Mouse (Mus musculus) macrophage (primary cell): ENCODE results near the gene Nectin1. TPM values are rescaled to one million over a fixed set of nuclear protein-coding genes. Genes with fewer than 3 reads are reported as not detected.

Source experiments
- H3K27ac ChIP-seq: fragments of 350-480 bp; formaldehyde crosslinking; 2 replicates; pipeline ENCODE4 v1.9.0; 2021
- H3K36me3 ChIP-seq: fragments of 350-480 bp; formaldehyde crosslinking; 2 replicates; pipeline ENCODE4 v1.9.0; 2021; ENCODE audit errors: inconsistent target
- H3K4me3 ChIP-seq: fragments of 350-480 bp; formaldehyde crosslinking; 2 replicates; pipeline ENCODE4 v1.9.0; 2021; ENCODE audit errors: inconsistent target
- H3K79me2 ChIP-seq: fragments of 350-480 bp; formaldehyde crosslinking; 2 replicates; pipeline ENCODE4 v1.9.0; 2021; ENCODE audit errors: inconsistent target
- WGBS: methylation state at CpG from one replicate; pipeline ENCODE4 v1.1.7; 2026; ENCODE audit warnings: inconsistent platforms; ENCODE audit not compliant: missing documents; 5-methylcytosine and 5-hydroxymethylcytosine counted together
- polyA plus RNA-seq: library from polyadenylated mRNA; stranded (reverse); fragments of 250-400 nt; gene quantifications from 3 replicates; pipeline ENCODE4 v1.2.4, GENCODE M21; 2018; ENCODE audit warnings: inconsistent platforms

Nectin1 gene
- polyA plus RNA-seq, 1 experiment from 2014 or later: 0.14 TPM

GRCm38 (mm10) chr9:43731880-43732279 lies 11.9 kb upstream of the Nectin1 start:
- Histone ChIP-seq H3K36me3 (no peaks in the 10 kb centered on the region), H3K79me2 (no peaks in the 10 kb centered on the region), H3K4me3 (no peak overlapping the region), H3K27ac (no peak overlapping the region)
- 71% methylated on average over 6 of the region's 6 CpGs for WGBS

GRCm38 (mm10) chr9:43732671-43733070 lies 11.1 kb upstream of the Nectin1 start:
- no peak overlapping the region for H3K27ac ChIP-seq
- H3K79me2 ChIP-seq: no peaks in the 10 kb centered on the region
- WGBS: 67% methylated on average over 7 of the region's 8 CpGs
- no peaks in the 10 kb centered on the region for H3K36me3 ChIP-seq
- no peak overlapping the region for H3K4me3 ChIP-seq

- Histone ChIP-seq H3K27ac (no peak overlapping the region), H3K4me3 (no peak overlapping the region), H3K79me2 (no peaks in the 10 kb centered on the region), H3K36me3 (no peaks in the 10 kb centered on the region)
These were observed 8.8 kb upstream of the Nectin1 start for GRCm38 (mm10) chr9:43734952-43735351.

GRCm38 (mm10) chr9:43736046-43736730 lies 7.6 kb upstream of the Nectin1 start:
- Histone ChIP-seq H3K79me2 (no peaks in the 10 kb centered on the region), H3K36me3 (no peaks in the 10 kb centered on the region), H3K4me3 (no peak overlapping the region), H3K27ac (no peak overlapping the region)
- 94% methylated on average over 9 of the region's 9 CpGs for WGBS

GRCm38 (mm10) chr9:43737331-43737730 lies 6.5 kb upstream of the Nectin1 start:
- Histone ChIP-seq H3K27ac (no peak overlapping the region), H3K4me3 (no peak overlapping the region), H3K36me3 (no peaks in the 10 kb centered on the region), H3K79me2 (no peaks in the 10 kb centered on the region)
- 19% methylated on average over 3 of the region's 3 CpGs for WGBS

- H3K27ac ChIP-seq: no peak overlapping the region
- H3K36me3 ChIP-seq: no peaks in the 10 kb centered on the region
- WGBS: 25% methylated on average over 12 of the region's 12 CpGs
- no peak overlapping the region for H3K4me3 ChIP-seq
- H3K79me2 ChIP-seq: no peaks in the 10 kb centered on the region
These were observed 5.9 kb upstream of the Nectin1 start for GRCm38 (mm10) chr9:43737871-43738292.

- Histone ChIP-seq H3K36me3 (no peaks in the 10 kb centered on the region), H3K4me3 (no peak overlapping the region), H3K27ac (no peak overlapping the region), H3K79me2 (no peaks in the 10 kb centered on the region)
- WGBS: 17% methylated on average over 6 of the region's 6 CpGs
These were observed 5.2 kb upstream of the Nectin1 start for GRCm38 (mm10) chr9:43738480-43739084.

- 23% methylated on average over 2 of the region's 2 CpGs for WGBS
- Histone ChIP-seq H3K27ac (no peak overlapping the region), H3K36me3 (no peaks in the 10 kb centered on the region), H3K4me3 (no peak overlapping the region), H3K79me2 (no peaks in the 10 kb centered on the region)
These were observed 2.5 kb upstream of the Nectin1 start for GRCm38 (mm10) chr9:43741277-43741676.

GRCm38 (mm10) chr9:43742066-43742465 lies 1.7 kb upstream of the Nectin1 start:
- H3K4me3 ChIP-seq: no peak overlapping the region
- no peaks in the 10 kb centered on the region for H3K79me2 ChIP-seq
- no peak overlapping the region for H3K27ac ChIP-seq
- no peaks in the 10 kb centered on the region for H3K36me3 ChIP-seq
- 96% methylated on average over 4 of the region's 4 CpGs for WGBS

- no peak overlapping the region for H3K27ac ChIP-seq
- H3K4me3 ChIP-seq: no peak overlapping the region
- H3K36me3 ChIP-seq: no peaks in the 10 kb centered on the region
- H3K79me2 ChIP-seq: no peaks in the 10 kb centered on the region
- WGBS: 7% methylated on average over 27 of the region's 27 CpGs
These were observed 710 bp upstream of the Nectin1 start for GRCm38 (mm10) chr9:43742902-43743646.

- WGBS: 2% methylated on average over 76 of the region's 77 CpGs
- Histone ChIP-seq H3K36me3 (no peaks in the 10 kb centered on the region), H3K27ac (no peak overlapping the region), H3K79me2 (no peaks in the 10 kb centered on the region), H3K4me3 (no peak overlapping the region)
These were observed 576 bp downstream of the Nectin1 start for GRCm38 (mm10) chr9:43744138-43744981.

- H3K36me3 ChIP-seq: no peaks in the 10 kb centered on the region
- WGBS: 7% methylated on average over 38 of the region's 43 CpGs
- H3K79me2 ChIP-seq: no peaks in the 10 kb centered on the region
- H3K27ac ChIP-seq: no peak overlapping the region
- H3K4me3 ChIP-seq: no peak overlapping the region
These were observed 1.4 kb downstream of the Nectin1 start for GRCm38 (mm10) chr9:43745051-43745792.

GRCm38 (mm10) chr9:43745951-43746703 lies 2.3 kb downstream of the Nectin1 start:
- Histone ChIP-seq H3K27ac (no peak overlapping the region), H3K4me3 (no peak overlapping the region), H3K36me3 (no peaks in the 10 kb centered on the region), H3K79me2 (no peaks in the 10 kb centered on the region)
- WGBS: 69% methylated on average over 11 of the region's 13 CpGs
